Mouse (Mus musculus) G1E-ER4 (cell line): ENCODE measurements around the gene Yipf2. TPM values are rescaled to one million over a fixed set of nuclear protein-coding genes. Genes with fewer than 3 reads are reported as not detected.

Source experiments
- GATA1 ChIP-seq: IDR thresholded peaks from one replicate; pipeline ENCODE4 v1.8.0; 2012; ENCODE audit warnings: low read length, inconsistent platforms
- polyA plus RNA-seq: library from polyadenylated mRNA; stranded (reverse); fragments of >175 nt; gene quantifications from 2 replicates; pipeline ENCODE4 v1.2.3, GENCODE M21; 2012

The Yipf2 gene
- polyA plus RNA-seq, 1 experiment, result 4.6 TPM

- TF ChIP-seq GATA1, result no peak
These were observed 16.3 kb downstream of the Yipf2 start for GRCm38 (mm10) chr9:21576286-21576685.

- TF ChIP-seq GATA1, result no peak
These were observed 17.4 kb downstream of the Yipf2 start for GRCm38 (mm10) chr9:21575253-21575652.

GRCm38 (mm10) chr9:21574012-21574801 lies 18.4 kb downstream of the Yipf2 start:
- no peak for TF ChIP-seq GATA1

- no peak for TF ChIP-seq GATA1
These were observed 23.9 kb downstream of the Yipf2 start for GRCm38 (mm10) chr9:21568657-21569255.

DNA sequence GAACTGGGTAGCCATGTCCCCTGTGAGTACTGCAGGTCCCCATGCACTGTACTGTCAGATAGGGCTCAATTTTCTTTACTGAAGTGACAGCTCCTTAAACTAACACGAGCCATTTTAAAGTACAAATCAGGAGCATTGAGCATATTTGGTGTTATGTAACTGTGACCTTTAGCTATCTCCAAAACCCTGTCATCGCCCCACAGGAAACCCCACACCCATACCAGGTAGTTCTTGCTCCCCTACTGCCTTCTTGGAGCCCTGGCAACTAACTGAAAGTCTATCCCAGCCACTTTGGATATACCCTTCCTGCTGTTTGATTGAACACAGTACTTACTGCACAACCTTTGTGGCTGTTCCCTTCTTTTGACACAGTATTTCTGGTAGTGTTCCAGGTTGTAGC lies 25.6 kb downstream of the Yipf2 start:
- TF ChIP-seq GATA1, result no peak

DNA sequence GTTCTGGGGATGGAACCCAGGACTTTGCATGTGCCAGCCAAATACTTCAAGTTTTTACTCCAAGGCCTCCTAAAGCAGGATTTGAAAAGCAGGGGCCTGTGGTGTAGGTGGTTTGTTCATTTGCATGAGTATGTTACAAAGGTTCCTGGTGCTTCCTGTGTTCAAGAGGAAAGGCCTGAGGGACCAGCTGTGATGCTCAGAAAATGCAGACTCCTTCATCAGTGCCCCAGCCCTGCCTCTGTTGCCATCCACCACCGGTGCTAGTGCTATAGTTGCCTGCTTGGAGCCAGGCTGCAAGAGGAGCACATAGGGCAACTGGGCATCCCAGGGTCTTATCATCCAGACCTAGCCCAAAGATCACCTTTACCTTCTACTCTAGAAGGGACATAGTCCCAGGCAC lies 26.1 kb downstream of the Yipf2 start:
- TF ChIP-seq GATA1, result no peak

GRCm38 (mm10) chr9:21565004-21565586 lies 27.5 kb downstream of the Yipf2 start:
- TF ChIP-seq GATA1, result no peak

GRCm38 (mm10) chr9:21564420-21564819 lies 28.2 kb downstream of the Yipf2 start:
- no peak for TF ChIP-seq GATA1

- no peak for TF ChIP-seq GATA1
These were observed 33.5 kb downstream of the Yipf2 start for GRCm38 (mm10) chr9:21559151-21559550.

- no peak for TF ChIP-seq GATA1
These were observed 34.3 kb downstream of the Yipf2 start for GRCm38 (mm10) chr9:21558366-21558765.

DNA sequence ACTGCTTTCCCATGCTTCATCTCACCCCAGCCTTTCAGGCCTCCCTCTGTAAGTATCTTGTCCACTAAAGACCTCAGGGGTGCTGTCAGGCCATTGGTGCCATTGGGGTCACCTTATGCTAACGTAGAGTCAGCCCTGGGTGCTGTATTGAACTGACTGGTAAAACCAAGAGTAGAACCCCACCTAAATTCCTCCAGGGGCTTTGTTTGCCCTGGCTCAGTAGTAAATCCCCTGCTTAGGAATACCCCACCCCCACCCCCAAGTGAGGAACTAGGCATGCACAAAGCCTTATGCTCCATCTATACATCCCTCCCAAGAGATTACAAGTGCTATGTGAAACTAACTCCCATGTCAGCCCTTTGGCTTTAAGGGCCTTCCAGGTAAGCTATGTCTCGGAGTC lies 35.1 kb downstream of the Yipf2 start:
- no peak for TF ChIP-seq GATA1

DNA sequence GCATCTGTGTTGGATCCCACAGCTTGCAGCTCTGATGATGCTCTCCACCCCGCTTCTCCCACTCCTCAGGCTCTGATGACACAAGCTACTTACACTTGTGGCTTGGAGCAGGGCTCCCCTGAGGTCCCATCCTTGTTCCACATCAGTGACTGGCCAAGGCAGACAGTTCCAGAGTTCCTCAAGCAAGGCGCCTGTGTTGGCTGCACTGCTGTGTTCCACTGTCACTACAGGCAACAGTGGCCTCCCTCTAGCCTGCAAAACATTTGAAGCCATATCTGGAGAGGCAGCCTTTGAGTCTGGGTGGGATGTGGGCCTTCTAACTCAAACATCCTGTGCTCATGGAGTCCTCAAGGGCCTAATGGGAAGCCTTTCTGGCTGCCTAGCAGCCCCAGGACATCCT lies 35.6 kb downstream of the Yipf2 start:
- no peak for TF ChIP-seq GATA1

DNA sequence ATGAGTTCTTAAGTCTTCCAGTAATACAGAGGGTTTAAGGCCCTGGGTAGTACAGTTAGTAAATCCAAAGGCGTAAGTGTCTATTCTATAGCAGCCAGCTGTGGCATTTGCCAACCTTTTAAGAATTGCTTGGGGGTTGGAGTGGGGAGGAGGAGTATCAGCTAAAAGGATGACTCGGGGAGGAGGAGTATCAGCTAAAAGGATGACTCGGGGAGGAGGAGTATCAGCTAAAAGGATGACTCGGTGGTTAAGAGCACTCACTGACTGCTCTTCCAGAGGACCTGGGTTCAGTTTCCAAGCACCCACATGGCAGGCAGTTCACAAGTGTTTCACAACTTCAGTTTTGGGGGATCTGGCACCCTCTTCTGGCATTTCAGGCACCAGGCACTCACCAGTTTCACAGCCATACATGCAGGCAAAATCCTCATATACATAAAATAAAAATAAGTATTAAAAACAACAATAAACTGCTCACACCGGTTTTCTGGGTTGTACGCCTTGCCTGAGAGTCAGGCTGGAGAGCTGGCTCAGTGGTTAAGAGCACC lies 37.4 kb downstream of the Yipf2 start:
- no peak for TF ChIP-seq GATA1

- TF ChIP-seq GATA1, result no peak
These were observed 38.9 kb downstream of the Yipf2 start for GRCm38 (mm10) chr9:21553607-21554273.

- no peak for TF ChIP-seq GATA1
These were observed 41.6 kb downstream of the Yipf2 start for GRCm38 (mm10) chr9:21551049-21551448.
